Mouse (Mus musculus) urinary bladder, adult 2 months (tissue): Measurements from ENCODE around the gene Luzp1. TPM values are rescaled to one million over a fixed set of nuclear protein-coding genes. Genes with fewer than 3 reads are reported as not detected.

ENCODE experiments used
- polyA plus RNA-seq: library from polyadenylated mRNA; depleted of rRNA; stranded (reverse); fragments of >200 nt; gene quantifications from 2 replicates; pipeline ENCODE4 v1.2.3, GENCODE M21; 2012; rRNA removed

The Luzp1 gene
- polyA plus RNA-seq, 1 experiment, result 26.2 TPM

Other genes with a start within 250 kb of the Luzp1 start
- 42.6 and 65.1 TPM in 2 replicates for gene Tcea3, start 222.0 kb upstream of the Luzp1 start, polyA plus RNA-seq
- 41.0 and 50.3 TPM in 2 replicates for gene Zfp46, start 185.1 kb upstream of the Luzp1 start, polyA plus RNA-seq
- gene Hnrnpr, start 158.8 kb upstream of the Luzp1 start, polyA plus RNA-seq, result 58.3 and 61.1 TPM in 2 replicates
- 2.8 and 4.0 TPM in 2 replicates for gene Htr1d, start 46.2 kb upstream of the Luzp1 start, polyA plus RNA-seq
- gene 6030445D17Rik, start 7.5 kb upstream of the Luzp1 start, polyA plus RNA-seq, result 1.3 and 1.4 TPM in 2 replicates
- gene Kdm1a, start 133.0 kb downstream of the Luzp1 start, polyA plus RNA-seq, result 41.8 and 42.4 TPM in 2 replicates
- gene Tex46, start 140.7 kb downstream of the Luzp1 start, polyA plus RNA-seq, result not detected in 2 replicates
- gene Lactbl1, start 152.9 kb downstream of the Luzp1 start, polyA plus RNA-seq, result not detected in 2 replicates